Mouse (Mus musculus) embryonic fibroblast, embryonic 13.5 days (primary cell): Measurements from ENCODE around the gene Fchsd2.

Experiments
- CTCF ChIP-seq: IDR thresholded peaks from 2 replicates; pipeline ENCODE4 v1.5.1; 2011; ENCODE audit warnings: mild to moderate bottlenecking, control low read depth, low read length, moderate library complexity, borderline replicate concordance; ENCODE audit not compliant: insufficient read depth
- POLR2A ChIP-seq: IDR thresholded peaks from 2 replicates; pipeline ENCODE4 v1.6.1; 2011; ENCODE audit warnings: low read depth, mild to moderate bottlenecking, control low read depth, low read length, moderate library complexity

DNA sequence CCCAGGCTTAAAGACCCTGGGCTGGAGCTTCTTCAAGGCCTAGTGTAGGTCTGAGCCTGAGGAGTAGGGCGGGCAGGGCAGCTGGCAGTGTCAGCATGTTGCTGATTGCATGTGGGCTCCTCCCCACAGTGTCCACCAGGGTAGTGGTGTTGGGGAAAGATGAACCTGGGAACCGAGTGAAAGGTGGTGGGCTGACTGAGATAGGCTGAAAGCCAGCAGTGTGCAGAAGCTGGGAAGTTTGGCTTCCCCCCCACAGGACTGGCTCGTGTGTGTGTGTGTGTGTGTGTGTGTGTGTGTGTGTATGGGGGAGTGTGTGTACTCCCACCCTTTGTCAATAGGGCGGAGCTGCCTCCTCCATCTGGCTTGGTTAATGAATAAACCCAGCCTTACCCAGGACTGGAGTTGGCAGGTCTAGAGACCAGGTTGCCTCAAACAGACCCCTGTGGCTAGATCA is 230.5 kb downstream of the Fchsd2 start:
- no peak for TF ChIP-seq POLR2A
- TF ChIP-seq CTCF: no peak
